In genomic region chr16:22076620-22076941, GRCm38 (mm10) we compare ENCODE assay signal across 14 mouse cellular contexts.
DNase-seq lines count a peak whose midpoint lies in the region; ATAC-seq and TF ChIP-seq lines count a peak whose summit lies in the region.
"Had no signal": no experiment of that assay in that cellular context is flagged by ENCODE, and none has a peak within 500 bp of the region (broad histone marks: within the 10 kb centered on the region; RNA-seq: fewer than 3 reads in every experiment).

No protein-coding gene starts in this region.

- no peaks in the 10 kb centered on the region for H3K27me3 ChIP-seq in stomach, embryonic 16.5 days (ENCODE audit: control insufficient read depth, insufficient read depth, low read length)
- H3K27me3 ChIP-seq in forebrain, postnatal 0 days (ENCODE audit: insufficient read depth, low read length), result no peaks in the 10 kb centered on the region
- H3K27me3 ChIP-seq: heart, embryonic 15.5 days had no signal

- H3K9me3 ChIP-seq in stomach, embryonic 16.5 days (replicated peaks; ENCODE audit: control insufficient read depth, low read length), result no peaks in the 10 kb centered on the region
- H3K9me3 ChIP-seq in forebrain, postnatal 0 days (ENCODE audit: low read length), result no peaks in the 10 kb centered on the region
- H3K9me3 ChIP-seq: heart, embryonic 15.5 days had no signal

- WGBS in stomach, embryonic 16.5 days, result 51% methylated on average over 4 of the region's 4 CpGs
- WGBS in forebrain, postnatal 0 days, result 39% methylated on average over 4 of the region's 4 CpGs

- ATAC-seq in inflammation-experienced regulatory T-cells, adult 6 months, result peak; percentile 40
- peak; percentile 56; the same call in 1 of the 2 replicates for ATAC-seq in stomach, embryonic 16.5 days (ENCODE audit: insufficient read depth, low FRiP score)
- ATAC-seq in forebrain, postnatal 0 days, result no peak
- ATAC-seq: forebrain, embryonic 16.5 days had no signal

- peak; percentile 41 for DNase-seq in adrenal gland, adult 8-10 months
- no peak for DNase-seq in adrenal gland, adult 18-20 months (ENCODE audit: low spot score in 2 of 2)
- peak; percentile 68 for DNase-seq in urinary bladder, postnatal 14 days (ENCODE audit: low spot score)
- no peak for DNase-seq in urinary bladder, postnatal 10 days (ENCODE audit: low spot score)
- no peak for DNase-seq in c-Kit-positive CD71-positive TER-119-positive erythroid progenitor cells, embryonic 14.5 days (ENCODE audit: low spot score)
- DNase-seq in forebrain, postnatal 0 days, result no peak
- DNase-seq: B cell, adult 2 months; cerebellum, adult 9-11 months; kidney, adult 9 months had no signal

- no peak for TF ChIP-seq CTCF in forebrain, postnatal 0 days (IDR thresholded peaks at IDR 0.05; ENCODE audit: low read depth)

- H3K9ac ChIP-seq in stomach, embryonic 16.5 days (ENCODE audit: low read length), result no peak overlapping the region
- no peak overlapping the region for H3K9ac ChIP-seq in forebrain, postnatal 0 days
- H3K9ac ChIP-seq: heart, embryonic 15.5 days had no signal

- H3K36me3 ChIP-seq in stomach, embryonic 16.5 days (ENCODE audit: control insufficient read depth, insufficient read depth, low read length), result peaks cover 5% of the 10 kb centered on the region; the same call in 1 of the 2 replicates
- H3K36me3 ChIP-seq in forebrain, postnatal 0 days (ENCODE audit: insufficient read depth), result peaks cover 7% of the 10 kb centered on the region; the same call in 1 of the 2 replicates

- no peaks in the 10 kb centered on the region for H3K4me1 ChIP-seq in stomach, embryonic 16.5 days (ENCODE audit: control insufficient read depth, insufficient read depth, low read length)
- H3K4me1 ChIP-seq in forebrain, postnatal 0 days (ENCODE audit: insufficient read depth), result no peaks in the 10 kb centered on the region

- H3K4me2 ChIP-seq in stomach, embryonic 16.5 days (ENCODE audit: low read depth, low read length), result no peak overlapping the region
- no peak overlapping the region for H3K4me2 ChIP-seq in forebrain, postnatal 0 days (ENCODE audit: low read depth)
- H3K4me2 ChIP-seq: heart, embryonic 15.5 days had no signal

- no peak overlapping the region for H3K4me3 ChIP-seq in stomach, embryonic 16.5 days (replicated peaks; ENCODE audit: low read length)
- H3K4me3 ChIP-seq in forebrain, postnatal 0 days (ENCODE audit: low read depth, low read length), result no peak overlapping the region
- H3K4me3 ChIP-seq: heart, embryonic 15.5 days had no signal

- H3K27ac ChIP-seq in stomach, embryonic 16.5 days (ENCODE audit: low read length), result no peak overlapping the region
- H3K27ac ChIP-seq in forebrain, postnatal 0 days (ENCODE audit: low read depth, low read length), result no peak overlapping the region
- H3K27ac ChIP-seq: heart, embryonic 15.5 days; macrophage had no signal

Comparison
In these comparisons a context has a peak if more than half of its experiments do, and no peak if none do; other contexts are left out.
1. DNase-seq: peak in adrenal gland, adult 8-10 months (single experiment) and urinary bladder, postnatal 14 days (single experiment); none in adrenal gland, adult 18-20 months (0 of 2), urinary bladder, postnatal 10 days (single experiment), c-Kit-positive CD71-positive TER-119-positive erythroid progenitor cells, embryonic 14.5 days (single experiment) and forebrain, postnatal 0 days (single experiment).